Mouse (Mus musculus): Measurements from ENCODE around the gene Fbn1. TPM values are rescaled to one million over a fixed set of nuclear protein-coding genes. Genes with fewer than 3 reads are reported as not detected.
A peak's percentile ranks its signal among the peaks of the same experiment; 100 is the strongest.

The Fbn1 gene
- polyA plus RNA-seq, 1 experiment from 2014 or later, result 32.8 TPM

GRCm38 (mm10) chr2:125380086-125380485 is 127.7 kb downstream of the Fbn1 start:
- peak; percentile 49; the same call in 1 of the 2 replicates for ATAC-seq (ENCODE audit: low read depth)
- no peak overlapping the region for H3K4me2 ChIP-seq (ENCODE audit: low read depth, low read length)
- no peak overlapping the region for H3K27ac ChIP-seq (ENCODE audit: low read length)
- no peak overlapping the region for H3K4me3 ChIP-seq (ENCODE audit: low read length)
- no peaks in the 10 kb centered on the region for H3K27me3 ChIP-seq (ENCODE audit: control insufficient read depth, insufficient read depth, low read depth, low read length)
- 38% methylated on average over 2 of the region's 2 CpGs for WGBS
- H3K4me1 ChIP-seq (replicated peaks; ENCODE audit: control insufficient read depth, insufficient read depth, low read length), result peaks cover 8% of the 10 kb centered on the region
- no peak overlapping the region for H3K9ac ChIP-seq (ENCODE audit: low read length)
- H3K36me3 ChIP-seq (ENCODE audit: control insufficient read depth, insufficient read depth, low read length), result peaks cover 12% of the 10 kb centered on the region; the same call in 1 of the 2 replicates
- H3K9me3 ChIP-seq (ENCODE audit: control insufficient read depth, low read length), result no peaks in the 10 kb centered on the region

DNA sequence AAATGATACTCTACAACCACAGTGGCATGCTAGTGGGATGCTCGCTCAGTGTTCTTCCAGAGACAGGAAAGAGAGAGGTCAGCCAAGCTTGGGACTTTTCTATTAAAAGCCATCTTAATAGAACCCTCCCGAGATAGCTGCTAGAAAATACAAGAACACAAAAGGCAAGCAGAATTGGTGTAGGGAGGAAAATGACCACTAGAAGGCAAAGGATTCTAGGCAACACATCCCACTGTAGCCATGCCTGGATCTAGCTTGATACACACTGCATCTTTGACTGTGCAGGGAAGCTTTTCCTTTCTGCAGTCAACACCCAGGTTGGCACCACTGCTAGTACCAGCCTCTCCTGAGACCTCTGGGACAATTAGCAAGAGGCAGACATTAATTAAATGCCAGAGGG is 128.6 kb downstream of the Fbn1 start:
- ATAC-seq (ENCODE audit: low read depth), result no peak
- H3K4me1 ChIP-seq (replicated peaks; ENCODE audit: control insufficient read depth, insufficient read depth, low read length), result peaks cover 8% of the 10 kb centered on the region
- WGBS, result 79% methylated on average over 2 of the region's 2 CpGs
- H3K27me3 ChIP-seq (ENCODE audit: control insufficient read depth, insufficient read depth, low read depth, low read length), result no peaks in the 10 kb centered on the region
- no peak overlapping the region for H3K27ac ChIP-seq (ENCODE audit: low read length)
- no peak overlapping the region for H3K9ac ChIP-seq (ENCODE audit: low read length)
- no peak overlapping the region for H3K4me2 ChIP-seq (ENCODE audit: low read depth, low read length)
- H3K4me3 ChIP-seq (ENCODE audit: low read length), result no peak overlapping the region
- H3K36me3 ChIP-seq (ENCODE audit: control insufficient read depth, insufficient read depth, low read length), result peaks cover 16% of the 10 kb centered on the region
- no peaks in the 10 kb centered on the region for H3K9me3 ChIP-seq (ENCODE audit: control insufficient read depth, low read length)

DNA sequence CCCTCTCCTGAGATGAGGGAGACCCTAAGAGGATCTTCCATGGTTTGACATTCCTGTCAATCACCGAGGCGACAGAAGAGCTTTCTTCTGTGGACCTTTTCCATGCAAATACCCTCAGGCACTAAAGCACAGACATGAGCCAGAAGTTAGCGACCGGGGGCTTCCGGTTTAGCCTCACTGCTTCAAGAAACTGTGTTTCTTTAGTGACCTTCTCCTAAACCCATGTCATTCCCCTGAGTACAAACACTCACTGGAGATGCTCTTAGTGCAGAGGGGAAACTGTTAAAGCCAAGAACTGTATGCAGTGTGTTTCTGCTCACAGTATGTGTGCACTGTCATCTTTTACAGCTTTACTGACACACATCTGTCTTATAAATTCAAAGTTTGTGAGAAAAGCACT is 131.9 kb downstream of the Fbn1 start:
- ATAC-seq (ENCODE audit: low read depth), result no peak
- no peak overlapping the region for H3K27ac ChIP-seq (ENCODE audit: low read length)
- H3K27me3 ChIP-seq (ENCODE audit: control insufficient read depth, insufficient read depth, low read depth, low read length), result no peaks in the 10 kb centered on the region
- 79% methylated on average over 5 of the region's 5 CpGs for WGBS
- H3K4me2 ChIP-seq (ENCODE audit: low read depth, low read length), result no peak overlapping the region
- H3K9me3 ChIP-seq (ENCODE audit: control insufficient read depth, low read length), result no peaks in the 10 kb centered on the region
- no peak overlapping the region for H3K9ac ChIP-seq (ENCODE audit: low read length)
- no peak overlapping the region for H3K4me3 ChIP-seq (ENCODE audit: low read length)
- H3K36me3 ChIP-seq (ENCODE audit: control insufficient read depth, insufficient read depth, low read length), result peaks cover 13% of the 10 kb centered on the region
- H3K4me1 ChIP-seq (replicated peaks; ENCODE audit: control insufficient read depth, insufficient read depth, low read length), result peaks cover 4% of the 10 kb centered on the region

GRCm38 (mm10) chr2:125375301-125375700 is 132.5 kb downstream of the Fbn1 start:
- H3K4me1 ChIP-seq (replicated peaks; ENCODE audit: control insufficient read depth, insufficient read depth, low read length), result no peaks in the 10 kb centered on the region; the same call in 1 of the 2 replicates
- no peak overlapping the region for H3K9ac ChIP-seq (ENCODE audit: low read length)
- no peak overlapping the region for H3K4me3 ChIP-seq (ENCODE audit: low read length)
- peaks cover 13% of the 10 kb centered on the region for H3K36me3 ChIP-seq (ENCODE audit: control insufficient read depth, insufficient read depth, low read length)
- H3K9me3 ChIP-seq (ENCODE audit: control insufficient read depth, low read length), result no peaks in the 10 kb centered on the region
- H3K27ac ChIP-seq (ENCODE audit: low read length), result no peak overlapping the region
- ATAC-seq (ENCODE audit: low read depth), result no peak
- WGBS, result 77% methylated on average over 10 of the region's 10 CpGs
- H3K27me3 ChIP-seq (ENCODE audit: control insufficient read depth, insufficient read depth, low read depth, low read length), result no peaks in the 10 kb centered on the region
- H3K4me2 ChIP-seq (ENCODE audit: low read depth, low read length), result no peak overlapping the region

DNA sequence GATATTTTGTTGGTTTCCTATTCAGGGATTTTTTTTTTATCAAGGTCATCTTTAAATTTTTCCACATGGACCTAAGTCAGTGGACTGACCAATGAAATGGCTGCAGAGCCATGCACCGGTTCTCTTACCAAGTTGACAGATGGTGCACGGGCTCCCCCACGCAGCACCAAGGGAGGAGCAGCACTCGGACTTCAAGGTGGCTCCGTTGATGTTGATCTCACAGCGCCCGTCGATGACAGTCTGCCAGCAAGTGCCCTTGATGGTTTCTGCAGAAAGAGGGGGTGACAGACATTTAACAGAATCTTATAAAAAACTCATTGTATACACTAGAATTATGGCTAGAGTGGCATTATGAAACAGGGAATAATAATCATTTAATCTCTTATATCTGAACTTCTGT is 138.1 kb downstream of the Fbn1 start:
- Histone ChIP-seq H3K9ac (ENCODE audit: low read length) (no peak overlapping the region), H3K4me3 (ENCODE audit: low read length) (no peak overlapping the region), H3K27me3 (ENCODE audit: control insufficient read depth, insufficient read depth, low read depth, low read length) (no peaks in the 10 kb centered on the region), H3K4me1 (replicated peaks; ENCODE audit: control insufficient read depth, insufficient read depth, low read length) (no peaks in the 10 kb centered on the region), H3K9me3 (ENCODE audit: control insufficient read depth, low read length) (no peaks in the 10 kb centered on the region), H3K27ac (ENCODE audit: low read length) (no peak overlapping the region), H3K4me2 (ENCODE audit: low read depth, low read length) (no peak overlapping the region), H3K36me3 (ENCODE audit: control insufficient read depth, insufficient read depth, low read length) (peaks cover 16% of the 10 kb centered on the region)
- ATAC-seq (ENCODE audit: low read depth), result no peak
- WGBS, result 84% methylated on average over 8 of the region's 8 CpGs

GRCm38 (mm10) chr2:125368616-125369015 is 139.2 kb downstream of the Fbn1 start:
- no peak for ATAC-seq (ENCODE audit: low read depth)
- no peak overlapping the region for H3K4me2 ChIP-seq (ENCODE audit: low read depth, low read length)
- peak overlapping the region; percentile 3; the same call in 1 of the 2 replicates for H3K27ac ChIP-seq (ENCODE audit: low read length)
- no peak overlapping the region for H3K4me3 ChIP-seq (ENCODE audit: low read length)
- H3K9ac ChIP-seq (ENCODE audit: low read length), result no peak overlapping the region
- no peaks in the 10 kb centered on the region for H3K9me3 ChIP-seq (ENCODE audit: control insufficient read depth, low read length)
- H3K36me3 ChIP-seq (ENCODE audit: control insufficient read depth, insufficient read depth, low read length), result peaks cover 11% of the 10 kb centered on the region
- WGBS, result 64% methylated on average over 4 of the region's 4 CpGs
- H3K4me1 ChIP-seq (replicated peaks; ENCODE audit: control insufficient read depth, insufficient read depth, low read length), result no peaks in the 10 kb centered on the region
- H3K27me3 ChIP-seq (ENCODE audit: control insufficient read depth, insufficient read depth, low read depth, low read length), result no peaks in the 10 kb centered on the region

- H3K9ac ChIP-seq (ENCODE audit: low read length), result no peak overlapping the region
- peaks cover 17% of the 10 kb centered on the region for H3K36me3 ChIP-seq (ENCODE audit: control insufficient read depth, insufficient read depth, low read length)
- 59% methylated on average over 4 of the region's 4 CpGs for WGBS
These were observed 146.1 kb downstream of the Fbn1 start for GRCm38 (mm10) chr2:125361661-125362060.

DNA sequence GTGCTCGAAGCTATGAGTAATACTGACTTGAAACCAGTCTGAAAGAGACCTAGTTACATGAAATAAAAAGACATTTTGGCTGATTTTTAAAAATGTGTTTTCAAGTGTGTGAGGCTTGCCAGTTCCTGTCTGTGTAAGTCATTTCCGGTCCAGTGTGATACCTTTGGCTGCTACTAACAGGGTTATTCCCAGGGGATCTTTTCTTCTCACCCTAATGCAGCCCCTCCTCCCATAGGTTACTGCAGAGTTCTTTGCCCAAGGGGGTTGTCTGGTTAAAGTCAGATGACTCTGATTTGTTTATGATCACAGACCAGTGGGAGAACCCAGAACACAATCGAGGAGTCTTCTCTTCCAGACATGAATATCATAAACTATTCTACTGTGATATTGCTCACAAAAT is 151.3 kb downstream of the Fbn1 start:
- 33% methylated on average over 3 of the region's 3 CpGs for WGBS
- no peaks in the 10 kb centered on the region for H3K9me3 ChIP-seq (ENCODE audit: control insufficient read depth, low read length)
- H3K4me1 ChIP-seq (replicated peaks; ENCODE audit: control insufficient read depth, insufficient read depth, low read length), result peaks cover 13% of the 10 kb centered on the region
- no peak overlapping the region for H3K4me2 ChIP-seq (ENCODE audit: low read depth, low read length)
- peaks cover 9% of the 10 kb centered on the region for H3K36me3 ChIP-seq (ENCODE audit: control insufficient read depth, insufficient read depth, low read length)
- no peak overlapping the region for H3K4me3 ChIP-seq (ENCODE audit: low read length)
- peak overlapping the region; percentile 70 for H3K27ac ChIP-seq (ENCODE audit: low read length)
- H3K27me3 ChIP-seq (ENCODE audit: control insufficient read depth, insufficient read depth, low read depth, low read length), result no peaks in the 10 kb centered on the region
- ATAC-seq (ENCODE audit: low read depth), result 0 out of 2 replicates have a peak, but pooled peaks have one; percentile 34
- H3K9ac ChIP-seq (ENCODE audit: low read length), result no peak overlapping the region

More at GRCm38 (mm10) chr2:125361661-125362060, 146.1 kb downstream of the Fbn1 start:
- no peak for ATAC-seq (ENCODE audit: low read depth)
- Histone ChIP-seq H3K27ac (ENCODE audit: low read length) (no peak overlapping the region), H3K4me3 (ENCODE audit: low read length) (no peak overlapping the region), H3K4me2 (ENCODE audit: low read depth, low read length) (no peak overlapping the region), H3K4me1 (replicated peaks; ENCODE audit: control insufficient read depth, insufficient read depth, low read length) (peaks cover under 1% of the 10 kb centered on the region; the same call in 1 of the 2 replicates), H3K9me3 (ENCODE audit: control insufficient read depth, low read length) (no peaks in the 10 kb centered on the region), H3K27me3 (ENCODE audit: control insufficient read depth, insufficient read depth, low read depth, low read length) (no peaks in the 10 kb centered on the region)

DNA sequence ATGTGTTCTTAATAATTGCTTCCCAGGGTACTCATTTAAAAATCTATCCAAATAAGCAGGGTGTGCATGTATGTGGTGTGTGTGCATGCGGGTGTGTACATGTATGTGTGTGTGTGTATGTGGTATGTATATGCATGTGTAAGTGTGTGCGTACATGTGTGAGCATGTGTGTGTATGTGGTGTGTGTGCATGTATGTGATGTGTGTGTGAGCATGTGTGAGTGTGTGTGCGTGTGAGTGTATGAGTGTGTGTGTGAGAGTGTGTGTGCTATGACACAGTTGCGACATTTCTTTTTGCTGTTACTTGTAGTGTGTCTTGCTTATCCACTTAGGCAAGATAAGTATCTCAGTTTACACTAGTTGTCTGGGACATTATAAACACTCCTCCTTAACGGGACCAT is 151.7 kb downstream of the Fbn1 start:
- ATAC-seq (ENCODE audit: low read depth), result peak; percentile 29
- Histone ChIP-seq H3K4me1 (replicated peaks; ENCODE audit: control insufficient read depth, insufficient read depth, low read length) (peaks cover 13% of the 10 kb centered on the region), H3K9me3 (ENCODE audit: control insufficient read depth, low read length) (no peaks in the 10 kb centered on the region), H3K27me3 (ENCODE audit: control insufficient read depth, insufficient read depth, low read depth, low read length) (no peaks in the 10 kb centered on the region), H3K36me3 (ENCODE audit: control insufficient read depth, insufficient read depth, low read length) (peaks cover 8% of the 10 kb centered on the region), H3K27ac (ENCODE audit: low read length) (peak overlapping the region; percentile 70), H3K9ac (ENCODE audit: low read length) (no peak overlapping the region), H3K4me3 (ENCODE audit: low read length) (no peak overlapping the region), H3K4me2 (ENCODE audit: low read depth, low read length) (no peak overlapping the region)
- WGBS, result 49% methylated on average over 5 of the region's 5 CpGs

Measured in lung, embryonic 16.5 days (tissue).